Mouse (Mus musculus) spleen, adult 2 months (tissue): ENCODE results near the gene Plch2.

Experiments used
- CTCF ChIP-seq: fragments of 200-500 bp; IDR thresholded peaks from 2 replicates; pipeline ENCODE4 v1.5.1; 2011; ENCODE audit warnings: mild to moderate bottlenecking, inconsistent platforms; ENCODE audit not compliant: insufficient read depth, insufficient read length, insufficient replicate concordance; ENCODE audit errors: extremely low read depth
- POLR2A ChIP-seq: fragments of 200-500 bp; IDR thresholded peaks from 2 replicates; pipeline ENCODE4 v1.6.1; 2011; ENCODE audit warnings: low read depth, low read length, inconsistent platforms

- TF ChIP-seq POLR2A (no peak), CTCF (no peak)
Measured at GRCm38 (mm10) chr4:155050116-155050515, 6.5 kb downstream of the Plch2 start.
